Mouse (Mus musculus) MEL (cell line): ENCODE results near the gene Dync2h1. TPM values are rescaled to one million over a fixed set of nuclear protein-coding genes. Genes with fewer than 3 reads are reported as not detected.

Experiments used
- DNase-seq: peaks from one replicate; pipeline ENCODE4 v3.0.0; 2011; ENCODE audit warnings: low read depth, low spot score
- H3K27ac ChIP-seq: 2 replicates; pipeline ENCODE4 v1.5.1; 2012; ENCODE audit warnings: low read depth, mild to moderate bottlenecking, control low read depth, low read length, moderate library complexity; ENCODE audit not compliant: control insufficient read depth
- H3K27me3 ChIP-seq, 2 experiments: fragments of 150-350 bp in 1 of 2; sonication (generic) in 1 of 2; 2 replicates each; pipeline ENCODE4 v1.6.1; 2012; ENCODE audit warnings: low read length in 2 of 2, mild to moderate bottlenecking in 2 of 2, improper control_type of control experiment in 1 of 2, moderate library complexity in 1 of 2; ENCODE audit not compliant: insufficient read depth in 2 of 2, control insufficient read depth in 1 of 2
- H3K36me3 ChIP-seq, 2 experiments: 2 replicates each; pipeline ENCODE4 v1.6.1; 2012 to 2014; ENCODE audit warnings: low read length in 2 of 2, improper control_type of control experiment in 1 of 2, inconsistent platforms in 1 of 2, mild to moderate bottlenecking in 1 of 2; ENCODE audit not compliant: insufficient read depth in 2 of 2, control insufficient read depth in 1 of 2
- H3K4me1 ChIP-seq, 2 experiments: fragments of 150-350 bp in 1 of 2; sonication (generic) in 1 of 2; 2 replicates each; pipeline ENCODE4 v1.6.1; 2012; ENCODE audit warnings: low read length in 2 of 2, improper control_type of control experiment in 1 of 2, mild to moderate bottlenecking in 1 of 2; ENCODE audit not compliant: insufficient read depth in 2 of 2, control insufficient read depth in 1 of 2
- H3K4me3 ChIP-seq, 2 experiments: fragments of 150-350 bp in 1 of 2; sonication (generic) in 1 of 2; 2 replicates each; pipeline ENCODE4 v1.5.1; 2012; ENCODE audit warnings: low read depth in 2 of 2, low read length in 2 of 2, mild to moderate bottlenecking in 2 of 2, moderate library complexity in 2 of 2, control low read depth in 1 of 2, improper control_type of control experiment in 1 of 2; ENCODE audit not compliant: control insufficient read depth in 1 of 2, insufficient read depth in 1 of 2
- H3K79me2 ChIP-seq: 2 replicates; pipeline ENCODE4 v1.6.1; 2012; ENCODE audit warnings: mild to moderate bottlenecking, low read length, moderate library complexity; ENCODE audit not compliant: control insufficient read depth, poor library complexity, insufficient read depth
- H3K9ac ChIP-seq: 2 replicates; pipeline ENCODE4 v1.6.1; 2012; ENCODE audit warnings: low read depth, mild to moderate bottlenecking, control low read depth, low read length, moderate library complexity; ENCODE audit not compliant: control insufficient read depth, poor library complexity, severe bottlenecking
- H3K9me3 ChIP-seq: fragments of 150-350 bp; sonication (generic); replicated peaks from 2 replicates; pipeline ENCODE4 v1.6.1; 2012; ENCODE audit warnings: mild to moderate bottlenecking, low read length, improper control_type of control experiment, moderate library complexity; ENCODE audit not compliant: insufficient read depth
- CHD1 ChIP-seq: IDR thresholded peaks from 2 replicates; pipeline ENCODE4 v1.6.1; 2012; ENCODE audit warnings: low read depth, mild to moderate bottlenecking, inconsistent platforms, low read length, improper control_type of control experiment
- CHD2 ChIP-seq: IDR thresholded peaks from 2 replicates; pipeline ENCODE4 v1.6.1; 2011; ENCODE audit warnings: low read length, improper control_type of control experiment
- CTCF ChIP-seq, 3 experiments: IDR thresholded peaks in 2 of 3; conservative IDR thresholded peaks in 1 of 3; 2 replicates each; pipeline ENCODE4 v1.5.1; 2011 to 2012; ENCODE audit warnings: low read length in 3 of 3, low read depth in 2 of 3, mild to moderate bottlenecking in 2 of 3, improper control_type of control experiment in 1 of 3, inconsistent platforms in 1 of 3, mixed read lengths in 1 of 3, moderate library complexity in 1 of 3; ENCODE audit not compliant: control insufficient read depth in 1 of 3, insufficient read depth in 1 of 3, poor library complexity in 1 of 3, severe bottlenecking in 1 of 3
- E2F4 ChIP-seq: IDR thresholded peaks from 2 replicates; pipeline ENCODE4 v1.6.1; 2011; ENCODE audit warnings: low read depth, low read length, improper control_type of control experiment, borderline replicate concordance
- EP300 ChIP-seq, 2 experiments: IDR thresholded peaks; 2 replicates each; pipeline ENCODE4 v1.6.1; 2011; ENCODE audit warnings: improper control_type of control experiment in 2 of 2, low read length in 2 of 2, low read depth in 1 of 2, mild to moderate bottlenecking in 1 of 2
- ETS1 ChIP-seq: IDR thresholded peaks from 2 replicates; pipeline ENCODE4 v1.6.1; 2012; ENCODE audit warnings: low read depth, mild to moderate bottlenecking, inconsistent platforms, low read length, improper control_type of control experiment, moderate library complexity
- GATA1 ChIP-seq: IDR thresholded peaks from 2 replicates; pipeline ENCODE4 v1.6.1; 2011; ENCODE audit warnings: low read depth, low read length, improper control_type of control experiment
- HCFC1 ChIP-seq: IDR thresholded peaks from 2 replicates; pipeline ENCODE4 v1.6.1; 2012; ENCODE audit warnings: low read depth, mild to moderate bottlenecking, inconsistent platforms, low read length, improper control_type of control experiment, moderate library complexity
- JUND ChIP-seq: IDR thresholded peaks from 2 replicates; pipeline ENCODE4 v1.6.1; 2011; ENCODE audit warnings: low read depth, mild to moderate bottlenecking, improper control_type of control experiment, low read length
- MAX ChIP-seq: IDR thresholded peaks from 2 replicates; pipeline ENCODE4 v1.6.1; 2011; ENCODE audit warnings: low read length, improper control_type of control experiment
- MEF2A ChIP-seq: IDR thresholded peaks from 2 replicates; pipeline ENCODE4 v1.6.1; 2014; ENCODE audit warnings: low read depth, mild to moderate bottlenecking, inconsistent platforms, low read length, improper control_type of control experiment; ENCODE audit not compliant: poor library complexity, insufficient replicate concordance, severe bottlenecking; ENCODE audit errors: extremely low read depth
- MXI1 ChIP-seq: IDR thresholded peaks from 2 replicates; pipeline ENCODE4 v1.6.1; 2011; ENCODE audit warnings: mild to moderate bottlenecking, low read depth, low read length, improper control_type of control experiment
- NRF1 ChIP-seq: IDR thresholded peaks from 2 replicates; pipeline ENCODE4 v1.6.1; 2014; ENCODE audit warnings: low read depth, mild to moderate bottlenecking, inconsistent platforms, low read length, improper control_type of control experiment, moderate library complexity; ENCODE audit not compliant: poor library complexity, insufficient read depth, severe bottlenecking
- POLR2AphosphoS2 ChIP-seq: IDR thresholded peaks from 2 replicates; pipeline ENCODE4 v1.6.1; 2011; ENCODE audit warnings: low read length, improper control_type of control experiment
- RCOR1 ChIP-seq: IDR thresholded peaks from 2 replicates; pipeline ENCODE4 v1.6.1; 2012; ENCODE audit warnings: low read depth, mild to moderate bottlenecking, inconsistent platforms, low read length, improper control_type of control experiment
- SIN3A ChIP-seq: IDR thresholded peaks from 2 replicates; pipeline ENCODE4 v1.6.1; 2012; ENCODE audit warnings: low read length, improper control_type of control experiment, inconsistent platforms
- SMC3 ChIP-seq: IDR thresholded peaks from 2 replicates; pipeline ENCODE4 v1.6.1; 2011; ENCODE audit warnings: low read depth, low read length, improper control_type of control experiment
- TAL1 ChIP-seq: IDR thresholded peaks from 2 replicates; pipeline ENCODE4 v1.6.1; 2012; ENCODE audit warnings: mild to moderate bottlenecking, inconsistent platforms, low read length, moderate library complexity, mixed read lengths
- TCF12 ChIP-seq: IDR thresholded peaks from 2 replicates; pipeline ENCODE4 v1.6.1; 2014; ENCODE audit warnings: low read depth, mild to moderate bottlenecking, inconsistent platforms, low read length, improper control_type of control experiment, moderate library complexity
- USF1 ChIP-seq: IDR thresholded peaks from 2 replicates; pipeline ENCODE4 v1.6.1; 2014; ENCODE audit warnings: low read depth, mild to moderate bottlenecking, inconsistent platforms, low read length, improper control_type of control experiment, moderate library complexity
- USF2 ChIP-seq, 2 experiments: IDR thresholded peaks; 2 replicates each; pipeline ENCODE4 v1.6.1; 2011 to 2012; ENCODE audit warnings: improper control_type of control experiment in 2 of 2, low read length in 2 of 2, borderline replicate concordance in 1 of 2, inconsistent platforms in 1 of 2, low read depth in 1 of 2, mild to moderate bottlenecking in 1 of 2; ENCODE audit not compliant: insufficient read depth in 1 of 2
- ZC3H11A ChIP-seq: IDR thresholded peaks from 2 replicates; pipeline ENCODE4 v1.6.1; 2012; ENCODE audit warnings: low read depth, mild to moderate bottlenecking, inconsistent platforms, low read length, improper control_type of control experiment
- ZKSCAN1 ChIP-seq: IDR thresholded peaks from 2 replicates; pipeline ENCODE4 v1.6.1; 2012; ENCODE audit warnings: low read depth, mild to moderate bottlenecking, inconsistent platforms, low read length, improper control_type of control experiment, moderate library complexity
- polyA plus RNA-seq, 2 experiments: library from polyadenylated mRNA; stranded (reverse) in 1 of 2; unstranded in 1 of 2; fragments of >175 nt in 1 of 2; fragments of >200 nt in 1 of 2; gene quantifications; 2 replicates each; pipeline versions ENCODE4 v1.2.1 to v1.2.4; 2012; ENCODE audit warnings: low replicate concordance in 2 of 2, low read depth in 1 of 2; ENCODE audit not compliant: insufficient read length in 2 of 2, insufficient read depth in 1 of 2, missing spikeins in 1 of 2
- total RNA-seq: library from RNA; depleted of rRNA; stranded (reverse); fragments of 300-350 nt; gene quantifications from 2 replicates; pipeline ENCODE4 v1.2.3, GENCODE M21; 2012

Gene Dync2h1
- total and polyA plus RNA-seq, 3 experiments = 3.2 to 4.5 TPM; not detected in 1

DNA sequence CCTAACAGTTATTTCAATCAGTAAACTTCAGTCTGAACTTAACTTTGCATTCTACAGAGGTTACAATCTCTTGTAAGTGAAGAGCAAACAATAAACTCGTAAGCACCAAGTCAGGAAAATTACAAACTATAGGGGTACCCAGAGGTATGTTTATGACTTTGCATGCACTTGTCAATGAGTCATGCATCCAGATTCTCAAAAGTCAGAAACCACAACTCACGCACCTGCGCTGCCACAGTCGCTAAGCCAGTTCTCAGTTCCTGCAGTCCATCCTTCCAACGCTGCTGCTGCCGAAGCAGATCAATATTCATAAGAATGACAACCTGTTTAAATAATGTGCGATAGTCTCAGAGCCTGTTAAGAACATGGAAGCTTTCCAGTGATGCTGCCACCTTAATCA lies 25.6 kb downstream of the Dync2h1 start:
- peaks cover 0 to 11% of the 10 kb centered on the region in 2 experiments; a peak in 3 of 4 replicates for H3K36me3 ChIP-seq
- no peak overlapping the region for H3K27ac ChIP-seq
- H3K4me3 ChIP-seq = no peak overlapping the region
- peaks cover 3 to 5% of the 10 kb centered on the region in 2 experiments; a peak in 3 of 4 replicates for H3K4me1 ChIP-seq
- TF ChIP-seq CTCF (IDR thresholded peaks at IDR 0.05 in 2 of 3, conservative IDR thresholded peaks at IDR 0.05 in 1 of 3; ENCODE audit: control insufficient read depth in 1 of 3, insufficient read depth in 1 of 3, low read depth in 2 of 3, low read length in 3 of 3, poor library complexity in 1 of 3, severe bottlenecking in 1 of 3) (no peak), SMC3 (no peak), USF1 (no peak), JUND (no peak), NRF1 (no peak), E2F4 (no peak), CHD1 (no peak), POLR2AphosphoS2 (no peak), ZC3H11A (no peak), MEF2A (no peak), USF2 (IDR thresholded peaks at IDR 0.05; ENCODE audit: borderline replicate concordance in 1 of 2, insufficient read depth in 1 of 2, low read depth in 1 of 2, low read length in 2 of 2) (no peak), HCFC1 (no peak), ETS1 (no peak), TAL1 (no peak), MAX (no peak), GATA1 (no peak), ZKSCAN1 (no peak)
- no peaks in the 10 kb centered on the region for H3K9me3 ChIP-seq
- no peaks in the 10 kb centered on the region for H3K79me2 ChIP-seq
- no peak for DNase-seq
- H3K9ac ChIP-seq = no peak overlapping the region
- H3K27me3 ChIP-seq = no peaks in the 10 kb centered on the region

DNA sequence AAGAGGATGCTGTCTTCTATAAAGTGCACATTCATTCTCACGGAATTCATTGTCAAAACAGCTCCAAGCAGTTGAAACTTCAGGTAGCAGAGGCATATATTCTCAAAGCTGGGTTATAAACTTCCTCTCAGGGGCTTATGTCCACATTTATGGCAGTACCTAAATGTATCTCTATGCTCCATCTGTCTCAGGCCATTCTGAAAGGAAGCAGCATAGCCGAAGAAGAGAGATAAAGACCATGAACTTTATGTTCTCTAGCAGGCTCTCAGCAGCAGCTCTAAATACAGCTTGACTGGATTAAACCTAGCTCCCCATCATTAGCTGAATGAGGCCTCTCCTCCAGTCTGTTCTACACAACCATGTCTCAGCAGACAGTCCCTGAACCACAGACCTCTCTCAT lies 29.9 kb downstream of the Dync2h1 start:
- DNase-seq = peak; percentile 77
- Histone ChIP-seq H3K27me3 (no peaks in the 10 kb centered on the region), H3K9me3 (no peaks in the 10 kb centered on the region), H3K4me3 (no peak overlapping the region), H3K36me3 (peaks cover 0 to 11% of the 10 kb centered on the region in 2 experiments; a peak in 3 of 4 replicates), H3K4me1 (peaks cover 3 to 5% of the 10 kb centered on the region in 2 experiments; a peak in 3 of 4 replicates), H3K79me2 (no peaks in the 10 kb centered on the region), H3K27ac (peak overlapping the region; percentile 5; the same call in 1 of the 2 replicates), H3K9ac (no peak overlapping the region)
- TF ChIP-seq MXI1 = no peak
- TF ChIP-seq CHD2 = no peak
- peak; percentile 85 for TF ChIP-seq TAL1
- TF ChIP-seq GATA1 = peak; percentile 88
- TF ChIP-seq EP300 (IDR thresholded peaks at IDR 0.05; ENCODE audit: low read depth in 1 of 2, low read length in 2 of 2) = peak; percentile 78 to 81
- TF ChIP-seq SIN3A = no peak
- peak; percentile 36; the same call in 1 of the 2 replicates for TF ChIP-seq RCOR1
- TF ChIP-seq TCF12 = peak; percentile 65; the same call in 1 of the 2 replicates
